Mouse (Mus musculus) ES-E14 (cell line): ENCODE results near the gene Fxyd5. TPM values are rescaled to one million over a fixed set of nuclear protein-coding genes. Genes with fewer than 3 reads are reported as not detected.
A peak's percentile ranks its signal among the peaks of the same experiment; 100 is the strongest.

Source experiments
- DNase-seq: peaks from one replicate; pipeline ENCODE4 v3.0.0-alpha.2; 2013; ENCODE audit warnings: low read depth, low spot score
- H3K27ac ChIP-seq: 2 replicates; pipeline ENCODE4 v1.5.1; 2012; ENCODE audit warnings: low read depth, mild to moderate bottlenecking, low read length, moderate library complexity, mixed read lengths; ENCODE audit not compliant: poor library complexity, insufficient read depth, severe bottlenecking
- H3K36me3 ChIP-seq: 2 replicates; pipeline ENCODE4 v1.6.1; 2012; ENCODE audit warnings: mild to moderate bottlenecking, low read length, moderate library complexity, mixed read lengths; ENCODE audit not compliant: control insufficient read depth, poor library complexity, insufficient read depth, severe bottlenecking
- H3K4me1 ChIP-seq, 2 experiments: fragments of 150-350 bp in 1 of 2; sonication (generic) in 1 of 2; 2 replicates each; pipeline ENCODE4 v1.6.1; 2012; ENCODE audit warnings: low read length in 2 of 2, mild to moderate bottlenecking in 1 of 2, mixed read lengths in 1 of 2; ENCODE audit not compliant: control insufficient read depth in 2 of 2, insufficient read depth in 2 of 2, poor library complexity in 1 of 2
- H3K4me3 ChIP-seq, 2 experiments: fragments of 150-350 bp in 1 of 2; sonication (generic) in 1 of 2; 2 replicates each; pipeline ENCODE4 v1.5.1; 2012; ENCODE audit warnings: low read length in 2 of 2, low read depth in 1 of 2, mild to moderate bottlenecking in 1 of 2, mixed read lengths in 1 of 2; ENCODE audit not compliant: insufficient read depth in 1 of 2, poor library complexity in 1 of 2, severe bottlenecking in 1 of 2
- H3K9ac ChIP-seq: 2 replicates; pipeline ENCODE4 v1.6.1; 2012; ENCODE audit warnings: low read depth, mild to moderate bottlenecking, low read length, mixed read lengths; ENCODE audit not compliant: poor library complexity, insufficient read depth, severe bottlenecking
- H3K9me3 ChIP-seq: fragments of 150-350 bp; sonication (generic); 2 replicates; pipeline ENCODE4 v1.6.1; 2012; ENCODE audit warnings: low read depth, mild to moderate bottlenecking, low read length; ENCODE audit not compliant: control insufficient read depth, insufficient read depth
- CHD2 ChIP-seq: IDR thresholded peaks from 2 replicates; pipeline ENCODE4 v1.6.1; 2014; ENCODE audit warnings: mild to moderate bottlenecking, low read depth, low read length, inconsistent platforms
- HCFC1 ChIP-seq: IDR thresholded peaks from 2 replicates; pipeline ENCODE4 v1.6.1; 2012; ENCODE audit warnings: low read length, inconsistent platforms, borderline replicate concordance; ENCODE audit not compliant: insufficient read depth
- MAFK ChIP-seq: IDR thresholded peaks from 2 replicates; pipeline ENCODE4 v1.6.1; 2014; ENCODE audit warnings: mild to moderate bottlenecking, low read depth, low read length, inconsistent platforms; ENCODE audit not compliant: insufficient read depth
- ZC3H11A ChIP-seq: IDR thresholded peaks from 2 replicates; pipeline ENCODE4 v1.6.1; 2012; ENCODE audit warnings: low read depth, mild to moderate bottlenecking, inconsistent platforms, low read length, borderline replicate concordance
- ZNF384 ChIP-seq: IDR thresholded peaks from 2 replicates; pipeline ENCODE4 v1.6.1; 2012; ENCODE audit warnings: low read depth, low read length, inconsistent platforms
- in situ Hi-C, 2 experiments: fragments of 600-800 bp; cut with MboI; formaldehyde crosslinking; loops; one replicate each; pipeline ENCODE4 v1.15.1; 2025; ENCODE audit warnings: low sequenced_read_pairs in 2 of 2, inconsistent platforms in 1 of 2; ENCODE audit not compliant: unreplicated experiment in 2 of 2
- total RNA-seq: library from RNA; depleted of rRNA; stranded (reverse); fragments of 300-350 nt; gene quantifications from 2 replicates; pipeline ENCODE4 v1.2.3, GENCODE M21; 2012

Fxyd5 gene
- total RNA-seq, 1 experiment, result 16.0 TPM

GRCm38 (mm10) chr7:31069491-31069890 is 27.2 kb upstream of the Fxyd5 start:
- H3K27ac ChIP-seq, result no peak overlapping the region
- H3K4me3 ChIP-seq, result no peak overlapping the region
- no peak overlapping the region for H3K9ac ChIP-seq
- H3K36me3 ChIP-seq, result no peaks in the 10 kb centered on the region
- no peak for DNase-seq
- no peaks in the 10 kb centered on the region for H3K9me3 ChIP-seq
- in situ Hi-C loops, result no loop called here
- TF ChIP-seq HCFC1, result no peak
- TF ChIP-seq ZNF384, result no peak
- no peak for TF ChIP-seq ZC3H11A
- TF ChIP-seq MAFK, result no peak
- TF ChIP-seq CHD2, result 0 out of 2 replicates have a peak, but pooled peaks have one; percentile 22
- peaks cover 0 to 5% of the 10 kb centered on the region in 2 experiments; a peak in 1 of 4 replicates for H3K4me1 ChIP-seq

- DNase-seq, result no peak
- H3K27ac ChIP-seq, result no peak overlapping the region
- H3K9ac ChIP-seq, result 0 out of 2 replicates have a peak overlapping the region, but pooled peaks have one; percentile 5
- no peaks in the 10 kb centered on the region for H3K9me3 ChIP-seq
- no peaks in the 10 kb centered on the region for H3K36me3 ChIP-seq
- TF ChIP-seq ZNF384 (no peak), MAFK (no peak)
- peak overlapping the region; percentile 53 to 58; a peak in 3 of 4 replicates for H3K4me3 ChIP-seq
- in situ Hi-C loops, result no loop called here
- H3K4me1 ChIP-seq, result peaks cover 0 to 5% of the 10 kb centered on the region in 2 experiments; a peak in 1 of 4 replicates
Measured at GRCm38 (mm10) chr7:31067836-31068235, 25.6 kb upstream of the Fxyd5 start.

GRCm38 (mm10) chr7:31063074-31063560 is 20.8 kb upstream of the Fxyd5 start:
- no peak overlapping the region for H3K9ac ChIP-seq
- DNase-seq, result no peak
- H3K9me3 ChIP-seq, result no peaks in the 10 kb centered on the region
- TF ChIP-seq MAFK, result no peak
- TF ChIP-seq CHD2, result no peak
- TF ChIP-seq HCFC1, result no peak
- no peak for TF ChIP-seq ZNF384
- no peak overlapping the region for H3K27ac ChIP-seq
- no peaks in the 10 kb centered on the region for H3K36me3 ChIP-seq
- peaks cover 0 to 8% of the 10 kb centered on the region in 2 experiments; a peak in 2 of 4 replicates for H3K4me1 ChIP-seq
- in situ Hi-C loops, result no loop called here
- H3K4me3 ChIP-seq, result no peak overlapping the region

GRCm38 (mm10) chr7:31060621-31061010 is 18.3 kb upstream of the Fxyd5 start:
- in situ Hi-C loops, result no loop called here
- H3K4me1 ChIP-seq, result peaks cover 0 to 4% of the 10 kb centered on the region in 2 experiments; a peak in 2 of 4 replicates
- H3K9ac ChIP-seq, result no peak overlapping the region
- H3K27ac ChIP-seq, result no peak overlapping the region
- no peaks in the 10 kb centered on the region for H3K9me3 ChIP-seq
- no peak for TF ChIP-seq ZC3H11A
- no peak for TF ChIP-seq ZNF384
- TF ChIP-seq CHD2, result no peak
- no peak for TF ChIP-seq HCFC1
- no peaks in the 10 kb centered on the region for H3K36me3 ChIP-seq
- no peak for DNase-seq
- H3K4me3 ChIP-seq, result no peak overlapping the region

- no peaks in the 10 kb centered on the region for H3K9me3 ChIP-seq
- in situ Hi-C loops, result no loop called here
- H3K27ac ChIP-seq, result no peak overlapping the region
- H3K36me3 ChIP-seq, result no peaks in the 10 kb centered on the region
- peaks cover 0 to 4% of the 10 kb centered on the region in 2 experiments; a peak in 2 of 4 replicates for H3K4me1 ChIP-seq
- TF ChIP-seq ZNF384 (no peak), HCFC1 (no peak), MAFK (no peak), ZC3H11A (no peak), CHD2 (no peak)
- no peak overlapping the region for H3K9ac ChIP-seq
- DNase-seq, result no peak
- H3K4me3 ChIP-seq, result no peak overlapping the region
Measured at GRCm38 (mm10) chr7:31059919-31060620, 17.8 kb upstream of the Fxyd5 start.
